Mouse (Mus musculus) left cerebral cortex, postnatal 10 days (tissue): ENCODE measurements around the gene Tbc1d14. TPM values are rescaled to one million over a fixed set of nuclear protein-coding genes. Genes with fewer than 3 reads are reported as not detected.
A peak's percentile ranks its signal among the peaks of the same experiment; 100 is the strongest.

Experiments used
- DNase-seq, 2 experiments: peaks; one replicate each; pipeline ENCODE4 v3.0.0; 2021 to 2022; ENCODE audit warnings: low spot score in 2 of 2, mixed read lengths in 1 of 2; ENCODE audit errors: extremely low spot score in 1 of 2
- intact Hi-C: fragments of 180-260 bp; cut with DNase I; formaldehyde crosslinking; loops from one replicate; pipeline ENCODE4 v1.15.1; 2025
- total RNA-seq, 2 experiments: library from RNA; stranded (reverse); gene quantifications; 2 replicates each; pipeline ENCODE4 v1.2.3; 2021

The Tbc1d14 gene
- 10 to 100 TPM; 89.7 to 95.6 TPM for total RNA-seq

DNA sequence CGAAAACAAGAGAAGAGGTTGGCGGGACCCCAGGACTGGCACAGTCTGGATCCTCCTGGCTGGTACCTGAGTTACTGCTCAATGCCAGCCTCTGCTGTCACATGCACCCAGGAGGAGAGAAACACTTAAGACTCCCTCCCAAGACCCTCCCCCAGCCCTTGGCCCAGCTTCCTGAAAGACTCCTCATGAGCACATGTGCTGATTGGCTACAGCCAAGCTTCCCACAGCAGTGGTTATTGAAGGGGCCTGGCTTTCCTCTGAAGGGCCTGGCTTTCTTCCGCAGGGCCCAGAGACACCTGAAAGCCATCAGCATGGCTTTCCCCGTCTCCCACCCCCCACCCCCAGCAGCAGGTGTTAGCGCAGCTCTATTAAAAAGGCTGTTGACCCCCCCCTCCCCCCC is at the start of gene Tbc1d14:
Tbc1d14 (minus strand) TSS at position 101 of the 400 bp plus-strand sequence.
- intact Hi-C loops = no loop called here
- no peak for DNase-seq

GRCm38 (mm10) chr5:36625612-36626011 is 32.5 kb upstream of the Tbc1d14 start:
- intact Hi-C loops = no loop called here

GRCm38 (mm10) chr5:36623670-36624069 is 30.6 kb upstream of the Tbc1d14 start:
- DNase-seq = no peak
- intact Hi-C loops = no loop called here

More at GRCm38 (mm10) chr5:36625612-36626011, 32.5 kb upstream of the Tbc1d14 start:
- no peak for DNase-seq

- intact Hi-C loops = no loop called here
- DNase-seq = no peak
These were observed 28.0 kb upstream of the Tbc1d14 start for GRCm38 (mm10) chr5:36621058-36621449.

- DNase-seq = no peak
- intact Hi-C loops = no loop called here
These were observed 27.5 kb upstream of the Tbc1d14 start for GRCm38 (mm10) chr5:36620409-36621057.

DNA sequence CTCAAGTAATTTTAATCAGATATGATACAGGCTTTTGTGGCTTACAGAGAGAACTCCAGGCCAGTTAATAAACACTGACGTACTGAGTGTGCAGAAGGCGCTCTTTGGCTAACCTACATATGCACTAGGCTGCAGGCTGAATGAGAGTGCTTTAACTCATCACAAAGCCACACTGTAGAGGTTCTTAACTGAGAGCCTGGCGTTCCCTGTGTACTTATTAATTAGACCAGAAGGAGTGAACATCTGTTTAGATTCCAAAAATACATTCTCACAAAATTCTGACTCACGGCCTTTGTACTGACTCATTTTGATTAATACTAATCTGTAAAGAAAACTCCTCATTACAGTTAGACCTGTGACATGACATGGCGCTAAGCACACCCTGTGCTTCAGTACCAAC is 25.8 kb upstream of the Tbc1d14 start:
- intact Hi-C loops = no loop called here
- DNase-seq = no peak

GRCm38 (mm10) chr5:36618356-36618755 is 25.3 kb upstream of the Tbc1d14 start:
- intact Hi-C loops = no loop called here
- DNase-seq = no peak

- intact Hi-C loops = no loop called here
- no peak for DNase-seq
These were observed 21.0 kb upstream of the Tbc1d14 start for GRCm38 (mm10) chr5:36614124-36614523.

DNA sequence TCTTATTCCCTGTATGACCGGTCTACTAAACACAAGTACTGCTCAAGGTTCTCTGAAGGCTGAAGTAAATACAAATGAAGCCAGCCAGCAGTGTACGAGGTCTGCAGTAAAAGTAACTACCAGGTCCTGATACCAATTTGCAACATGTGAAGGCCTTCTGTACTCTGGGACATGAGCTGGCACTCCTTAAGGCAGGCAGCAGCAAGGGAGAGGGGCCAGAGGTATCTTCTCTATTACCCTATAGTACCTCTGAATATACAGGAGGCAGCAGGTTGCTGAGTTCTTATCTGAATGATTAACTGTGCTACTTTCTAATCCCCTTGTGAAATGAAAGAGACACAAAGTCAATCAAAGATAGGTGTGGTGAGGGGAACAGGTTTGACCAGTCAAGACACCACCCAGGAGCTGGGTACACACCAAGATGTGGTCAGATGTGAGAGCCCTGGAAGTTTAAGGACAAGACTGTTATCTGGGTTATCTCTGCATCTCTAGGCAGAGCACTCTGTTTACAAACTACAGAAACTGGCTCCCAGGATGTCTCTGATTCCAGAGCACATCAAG is 15.9 kb upstream of the Tbc1d14 start:
- DNase-seq = no peak
- intact Hi-C loops = no loop called here

DNA sequence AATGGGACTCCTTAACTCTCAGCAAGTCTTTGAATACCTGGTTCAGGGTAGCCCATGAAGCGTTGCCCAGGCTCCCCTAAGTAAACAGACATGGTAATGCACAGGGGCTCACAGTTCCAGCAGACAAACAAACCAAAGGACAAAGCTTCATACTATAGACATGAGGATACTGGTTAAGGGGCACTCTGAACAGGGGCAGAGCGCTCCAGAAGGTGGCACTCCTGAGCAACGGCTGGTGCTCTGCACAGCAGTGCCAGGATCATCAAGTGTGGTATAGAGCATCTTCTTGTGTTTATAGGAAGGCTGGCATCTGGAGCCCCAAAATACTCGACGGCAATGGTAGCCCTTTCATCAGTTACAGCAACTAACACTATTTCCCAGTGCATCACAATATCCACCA is 10.0 kb upstream of the Tbc1d14 start:
- no peak for DNase-seq
- intact Hi-C loops = loop anchor here (5.0 kb wide), 1 partner anchor 139 kb away; no protein-coding TSS in a partner anchor

DNA sequence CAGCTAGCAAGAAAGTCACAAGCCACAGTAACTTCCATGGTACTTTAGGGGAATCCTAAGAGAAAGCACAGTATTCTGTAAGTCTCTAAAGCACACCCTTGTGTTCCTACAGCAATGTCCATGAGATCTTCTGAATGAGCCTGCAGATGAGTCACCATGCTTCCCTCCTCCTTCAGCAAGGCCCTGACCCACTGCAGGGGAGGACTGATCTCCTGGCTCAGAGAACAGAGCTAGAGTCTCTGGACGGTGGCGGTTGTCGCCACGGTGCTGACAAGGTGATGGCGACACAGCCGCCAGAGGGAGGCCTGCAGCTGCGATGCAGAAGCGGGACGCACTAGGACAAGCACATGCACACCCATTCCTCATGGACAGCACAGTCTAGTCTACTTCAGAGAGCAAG is 9.0 kb upstream of the Tbc1d14 start:
- intact Hi-C loops = loop anchor here (5.0 kb wide), 1 partner anchor 140 kb away; no protein-coding TSS in a partner anchor
- DNase-seq = no peak

DNA sequence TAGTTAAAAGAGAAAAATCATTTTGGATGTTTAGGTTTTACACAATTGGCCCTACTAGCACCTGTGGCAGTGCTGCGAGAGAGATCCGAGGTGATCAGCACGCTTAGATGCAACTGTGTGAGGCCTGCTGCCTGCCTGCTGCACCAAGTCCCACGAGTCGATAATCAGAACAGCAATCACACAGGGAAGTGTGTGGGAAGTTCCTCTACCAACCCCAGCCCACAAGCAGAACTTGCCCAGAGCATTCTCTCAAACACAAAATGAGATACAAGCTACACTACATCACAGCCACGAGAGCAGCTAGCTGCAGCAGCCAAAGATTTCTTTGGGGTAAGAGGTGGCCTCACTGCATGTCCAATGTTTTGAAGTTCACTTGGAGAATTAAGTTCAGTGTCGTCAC is 8.4 kb upstream of the Tbc1d14 start:
- no peak for DNase-seq
- intact Hi-C loops = loop anchor here (5.0 kb wide), 1 partner anchor 141 kb away; no protein-coding TSS in a partner anchor

DNA sequence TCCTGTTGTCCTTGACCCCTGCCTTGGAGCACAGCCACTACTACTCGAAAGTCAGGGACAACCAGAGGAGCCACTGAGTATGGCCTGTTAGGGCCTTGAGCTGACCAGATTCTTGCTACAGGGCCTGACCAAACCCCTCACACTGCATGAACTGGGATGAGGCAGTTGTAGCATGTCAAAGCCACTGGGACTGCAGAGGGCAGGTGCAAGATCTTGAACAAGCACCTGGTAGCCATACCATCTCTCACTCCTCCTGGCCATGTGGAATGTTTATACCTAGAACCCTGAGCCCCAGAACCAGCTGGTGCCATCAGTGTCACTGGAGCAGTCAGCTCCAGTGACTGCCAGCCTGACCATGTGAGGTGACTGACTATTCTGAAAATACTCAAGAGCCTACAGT is 5.8 kb upstream of the Tbc1d14 start:
- intact Hi-C loops = no loop called here
- DNase-seq = no peak

GRCm38 (mm10) chr5:36597653-36598052 is 4.6 kb upstream of the Tbc1d14 start:
- intact Hi-C loops = no loop called here
- no peak for DNase-seq

DNA sequence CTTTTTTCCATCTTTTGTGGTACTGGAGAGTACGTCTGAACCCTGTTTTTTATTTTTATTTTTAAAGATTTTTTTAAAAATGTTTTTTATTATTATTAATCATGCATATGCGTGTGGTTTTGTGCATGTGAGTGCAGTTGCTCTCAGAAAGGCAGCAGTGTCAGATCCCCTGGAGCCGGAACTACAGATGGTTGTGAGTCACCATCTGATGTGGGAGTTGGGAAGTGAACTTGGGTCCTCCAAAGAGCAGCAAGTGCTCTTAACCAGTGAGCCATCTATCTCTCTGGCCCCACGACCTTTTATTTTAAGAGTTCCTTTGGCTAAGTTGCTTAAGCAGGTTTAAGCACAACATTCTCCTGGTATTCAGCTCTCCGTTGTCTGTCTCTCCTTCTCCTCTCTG is 3.1 kb upstream of the Tbc1d14 start:
- intact Hi-C loops = no loop called here

DNA sequence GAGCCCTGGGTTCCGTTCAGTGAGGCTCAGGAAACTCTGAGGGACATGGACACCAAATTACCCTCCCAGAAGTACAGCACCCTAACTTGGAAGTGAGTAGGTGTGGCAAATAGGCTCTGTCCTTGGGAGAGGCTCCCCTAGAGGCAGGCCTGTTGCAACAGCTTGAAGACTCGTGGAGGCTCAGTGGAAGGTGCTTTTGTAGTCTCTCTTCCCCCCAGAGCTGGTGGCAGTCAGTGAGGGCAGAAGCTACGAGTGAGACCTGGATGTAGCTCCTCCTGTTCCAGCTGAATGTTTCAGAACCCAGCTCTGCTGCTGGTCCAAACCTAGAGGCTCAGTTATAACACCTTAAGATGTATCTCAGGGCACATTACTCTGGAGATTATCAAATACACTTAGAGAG is 2.0 kb upstream of the Tbc1d14 start:
- no peak for DNase-seq
- intact Hi-C loops = no loop called here

More for the DNA sequence above, 3.1 kb upstream of the Tbc1d14 start:
- DNase-seq = no peak

GRCm38 (mm10) chr5:36594344-36594743 is 1.3 kb upstream of the Tbc1d14 start:
- DNase-seq = no peak
- intact Hi-C loops = no loop called here

- no peak for DNase-seq
- intact Hi-C loops = no loop called here
These were observed 2.6 kb downstream of the Tbc1d14 start for GRCm38 (mm10) chr5:36590499-36590920.

GRCm38 (mm10) chr5:36584299-36584698 is 8.8 kb downstream of the Tbc1d14 start:
- DNase-seq = no peak
- intact Hi-C loops = loop anchor here (5.0 kb wide), 1 partner anchor 52 kb away; no protein-coding TSS in a partner anchor

GRCm38 (mm10) chr5:36581924-36582642 is 11.0 kb downstream of the Tbc1d14 start:
- DNase-seq = peak; percentile 97 to 99
- intact Hi-C loops = loop anchor here (5.0 kb wide), 1 partner anchor 50 kb away; no protein-coding TSS in a partner anchor
